Mouse (Mus musculus) testis, adult 2 months (tissue): ENCODE results near the gene Itpr3.

Source experiments
- CTCF ChIP-seq: fragments of 200-500 bp; IDR thresholded peaks from 2 replicates; pipeline ENCODE4 v1.5.1; 2012; ENCODE audit warnings: low read depth, mild to moderate bottlenecking, inconsistent platforms, low read length, moderate library complexity; ENCODE audit not compliant: control insufficient read depth, insufficient read depth, insufficient replicate concordance
- POLR2A ChIP-seq: fragments of 200-500 bp; IDR thresholded peaks from 2 replicates; pipeline ENCODE4 v1.6.1; 2012; ENCODE audit warnings: low read depth, mild to moderate bottlenecking, inconsistent platforms, low read length, moderate library complexity; ENCODE audit not compliant: control insufficient read depth

DNA sequence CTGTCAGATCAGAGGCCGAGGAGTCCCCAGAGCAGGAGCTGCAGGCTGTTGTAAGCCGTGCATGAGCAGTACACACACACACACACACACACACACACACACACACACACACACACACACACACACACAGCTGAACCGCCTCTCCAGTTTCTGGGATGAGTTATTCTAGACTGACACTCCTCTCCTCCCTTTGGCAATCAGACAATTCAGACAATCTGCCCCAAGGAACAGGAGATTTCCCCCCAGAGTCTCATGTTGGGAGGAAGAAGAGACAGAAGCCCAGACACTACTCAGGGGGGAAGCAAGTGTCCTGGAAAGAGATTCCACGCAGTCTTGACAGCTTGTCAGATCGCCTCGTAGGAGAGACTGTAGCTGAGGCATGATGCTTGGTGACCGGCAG is 82.2 kb downstream of the Itpr3 start:
- TF ChIP-seq CTCF (no peak), POLR2A (no peak)
